Mouse (Mus musculus) neural tube, embryonic 14.5 days (tissue): ENCODE results near the gene Gm3259. TPM values are rescaled to one million over a fixed set of nuclear protein-coding genes. Genes with fewer than 3 reads are reported as not detected.
"Not testable (repeated sequence)": the region's sequence is repeated elsewhere in the genome, so short reads cannot be mapped to it uniquely, and the experiment has no call there.

ENCODE experiments used
- ATAC-seq: fragments of 200-750 bp; cut with Nextera tagmentation; 2 replicates; pipeline ENCODE4 v1.8.0; 2017; ENCODE audit warnings: low read depth, mild to moderate bottlenecking, moderate TSS enrichment, moderate library complexity
- H3K27ac ChIP-seq: fragments of 300-500 bp; sonication (generic); 2 replicates; pipeline ENCODE4 v1.5.1; 2014; ENCODE audit warnings: low read depth, mild to moderate bottlenecking, control low read depth, low read length, moderate library complexity, mixed read lengths
- H3K27me3 ChIP-seq: fragments of 300-500 bp; sonication (generic); 2 replicates; pipeline ENCODE4 v1.6.1; 2014; ENCODE audit warnings: low read length; ENCODE audit not compliant: control insufficient read depth, insufficient read depth
- H3K36me3 ChIP-seq: fragments of 300-500 bp; sonication (generic); 2 replicates; pipeline ENCODE4 v1.6.1; 2014; ENCODE audit warnings: low read length, mixed read lengths; ENCODE audit not compliant: control insufficient read depth, insufficient read depth
- H3K4me1 ChIP-seq: fragments of 300-500 bp; sonication (generic); 2 replicates; pipeline ENCODE4 v1.6.1; 2014; ENCODE audit warnings: low read length; ENCODE audit not compliant: control insufficient read depth, insufficient read depth
- H3K4me2 ChIP-seq: fragments of 300-500 bp; sonication (generic); 2 replicates; pipeline ENCODE4 v1.6.1; 2014; ENCODE audit warnings: mild to moderate bottlenecking, low read depth, low read length, control low read depth
- H3K4me3 ChIP-seq: fragments of 300-500 bp; sonication (generic); 2 replicates; pipeline ENCODE4 v1.5.1; 2014; ENCODE audit warnings: low read depth, low read length, control low read depth, mixed read lengths
- H3K9ac ChIP-seq: fragments of 300-500 bp; sonication (generic); replicated peaks from 2 replicates; pipeline ENCODE4 v1.6.1; 2014; ENCODE audit warnings: low read depth, mild to moderate bottlenecking, control low read depth, low read length, mixed read lengths
- H3K9me3 ChIP-seq: fragments of 300-500 bp; sonication (generic); 2 replicates; pipeline ENCODE4 v1.6.1; 2016; ENCODE audit warnings: low read length; ENCODE audit not compliant: control insufficient read depth
- WGBS: fragments of 180-500 bp; shearing (Covaris S2); extraction: QIAGEN DNeasy Blood & Tissue Kit; methylation state at CpG from one replicate; pipeline ENCODE4 v1.1.7; 2014; 5-methylcytosine and 5-hydroxymethylcytosine counted together
- polyA plus RNA-seq: library from polyadenylated mRNA; unstranded; fragments of >200 nt; fragmentation: Nextera tagmentation; extraction: Ambion mirVana; gene quantifications from 2 replicates; pipeline ENCODE4 v1.2.1, GENCODE M21; 2014

Gene Gm3259
- polyA plus RNA-seq, result not detected in 2 replicates

GRCm38 (mm10) chr5:95305611-95306010, at the start of gene Gm3259:
Gene Gm3259 (plus strand): TSS chr5:95305911.
- not testable (repeated sequence) for H3K4me3 ChIP-seq, ATAC-seq, H3K9ac ChIP-seq, H3K27me3 ChIP-seq, H3K27ac ChIP-seq, H3K4me1 ChIP-seq, H3K36me3 ChIP-seq, H3K9me3 ChIP-seq, H3K4me2 ChIP-seq
- WGBS, result 66% methylated on average over 2 of the region's 2 CpGs

- not testable (repeated sequence) for H3K36me3 ChIP-seq, H3K4me1 ChIP-seq, H3K4me3 ChIP-seq, ATAC-seq, H3K4me2 ChIP-seq, H3K9ac ChIP-seq, H3K27me3 ChIP-seq, H3K27ac ChIP-seq, H3K9me3 ChIP-seq
- no CpG with 5 or more reads among the region's 1 CpGs for WGBS
Measured at GRCm38 (mm10) chr5:95272668-95273067, 33.0 kb upstream of the Gm3259 start, which contains the start of gene Gm10424. Gene Gm10424 (minus strand): TSS chr5:95272768.

Other genes with a start within 250 kb of the Gm3259 start
- not detected in 2 replicates for gene Gm7942, start 199.0 kb upstream of the Gm3259 start, polyA plus RNA-seq
- gene Gm16513, start 123.3 kb upstream of the Gm3259 start, polyA plus RNA-seq, result not detected in 2 replicates
- not detected in 2 replicates for gene Gm10424, start 33.1 kb upstream of the Gm3259 start, polyA plus RNA-seq
- not detected in 2 replicates for gene D5Ertd577e, start 150.9 kb downstream of the Gm3259 start, polyA plus RNA-seq
- not detected in 2 replicates for gene Gm3286, start 204.8 kb downstream of the Gm3259 start, polyA plus RNA-seq